8 mouse cellular contexts compared by ENCODE assay signal in the genomic region with DNA sequence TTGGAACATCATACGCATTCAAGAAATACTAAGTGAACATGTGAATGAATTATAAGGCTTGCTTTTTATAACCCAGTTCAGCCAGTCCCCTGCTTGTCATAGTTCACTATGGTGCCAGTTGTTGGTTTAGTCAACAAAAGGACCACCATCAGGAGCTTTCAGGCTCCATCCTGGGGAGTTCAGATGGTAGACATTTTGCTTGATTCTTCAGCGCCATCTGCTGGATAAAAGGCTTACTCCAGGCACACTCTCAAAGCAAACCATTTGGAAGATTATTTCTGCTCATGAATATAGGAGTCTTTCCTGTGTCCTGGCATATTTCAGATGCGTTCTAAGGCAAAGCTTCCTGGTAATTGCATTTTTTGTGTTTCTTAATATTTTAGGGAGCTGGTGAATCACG.
A peak's percentile ranks its signal among the peaks of the same experiment; 100 is the strongest.
DNase-seq lines count a peak whose midpoint lies in the region; ATAC-seq lines count a peak whose summit lies in the region.

No protein-coding gene starts in this region.

- ATAC-seq in frontal cortex, adult (ENCODE audit: low TSS enrichment): peak; percentile 50; the same call in 1 of the 2 replicates
- ATAC-seq in midbrain, embryonic 16.5 days: peak; percentile 66
- peak; percentile 50; the same call in 1 of the 2 replicates for ATAC-seq in stomach, embryonic 16.5 days (ENCODE audit: insufficient read depth, low FRiP score)

- peak; percentile 72 for DNase-seq in ovary, postnatal 14 days (ENCODE audit: low spot score)
- DNase-seq in ovary, postnatal 36 days (ENCODE audit: low spot score): no peak
- peak; percentile 86 for DNase-seq in cerebellum, adult 8-10 months
- peak; percentile 39 for DNase-seq in kidney, adult 11 months
- peak; percentile 87 to 89 for DNase-seq in left cerebral cortex, postnatal 14 days (ENCODE audit: low spot score in 2 of 2)

- no peaks in the 10 kb centered on the region for H3K36me3 ChIP-seq in midbrain, embryonic 16.5 days (ENCODE audit: control insufficient read depth, insufficient read depth, low read length)
- no peaks in the 10 kb centered on the region for H3K36me3 ChIP-seq in stomach, embryonic 16.5 days (ENCODE audit: control insufficient read depth, insufficient read depth, low read length)

- H3K9me3 ChIP-seq in midbrain, embryonic 16.5 days (replicated peaks; ENCODE audit: control insufficient read depth, low read length, poor library complexity, severe bottlenecking): no peaks in the 10 kb centered on the region
- H3K9me3 ChIP-seq in stomach, embryonic 16.5 days (replicated peaks; ENCODE audit: control insufficient read depth, low read length): no peaks in the 10 kb centered on the region

- no peak overlapping the region for H3K27ac ChIP-seq in midbrain, embryonic 16.5 days (ENCODE audit: low read length)
- no peak overlapping the region for H3K27ac ChIP-seq in stomach, embryonic 16.5 days (ENCODE audit: low read length)

- intact Hi-C loops in left cerebral cortex, postnatal 14 days (cut with DNase I): loop anchor here (2.0 to 10.0 kb wide), 4 partner anchors 60 to 225 kb away; partner anchors contain the start of gene Ppm1l

- H3K4me1 ChIP-seq in midbrain, embryonic 16.5 days (ENCODE audit: control insufficient read depth, insufficient read depth, low read length): no peaks in the 10 kb centered on the region
- peaks cover 2% of the 10 kb centered on the region; the same call in 1 of the 2 replicates for H3K4me1 ChIP-seq in stomach, embryonic 16.5 days (ENCODE audit: control insufficient read depth, insufficient read depth, low read length)

- H3K4me2 ChIP-seq in midbrain, embryonic 16.5 days (ENCODE audit: low read length): no peak overlapping the region
- H3K4me2 ChIP-seq in stomach, embryonic 16.5 days (ENCODE audit: low read depth, low read length): no peak overlapping the region

- no peak overlapping the region for H3K9ac ChIP-seq in midbrain, embryonic 16.5 days (ENCODE audit: low read depth, low read length)
- H3K9ac ChIP-seq in stomach, embryonic 16.5 days (ENCODE audit: low read length): no peak overlapping the region

- no peak overlapping the region for H3K4me3 ChIP-seq in midbrain, embryonic 16.5 days (ENCODE audit: low read depth, low read length)
- H3K4me3 ChIP-seq in stomach, embryonic 16.5 days (replicated peaks; ENCODE audit: low read length): no peak overlapping the region

- H3K27me3 ChIP-seq in midbrain, embryonic 16.5 days (ENCODE audit: control insufficient read depth, insufficient read depth, low read depth, low read length): no peaks in the 10 kb centered on the region
- no peaks in the 10 kb centered on the region for H3K27me3 ChIP-seq in stomach, embryonic 16.5 days (ENCODE audit: control insufficient read depth, insufficient read depth, low read length)

- 36% methylated on average over 4 of the region's 4 CpGs for WGBS in midbrain, embryonic 16.5 days
- 33% methylated on average over 4 of the region's 4 CpGs for whole genome bisulfite sequencing in stomach, embryonic 16.5 days
